Mouse (Mus musculus): Measurements from ENCODE around the gene Cxcr4. TPM values are rescaled to one million over a fixed set of nuclear protein-coding genes. Genes with fewer than 3 reads are reported as not detected.

The Cxcr4 gene
- total and polyA plus RNA-seq, 3 experiments: 4.2 to 11.2 TPM; not detected in 1

DNA sequence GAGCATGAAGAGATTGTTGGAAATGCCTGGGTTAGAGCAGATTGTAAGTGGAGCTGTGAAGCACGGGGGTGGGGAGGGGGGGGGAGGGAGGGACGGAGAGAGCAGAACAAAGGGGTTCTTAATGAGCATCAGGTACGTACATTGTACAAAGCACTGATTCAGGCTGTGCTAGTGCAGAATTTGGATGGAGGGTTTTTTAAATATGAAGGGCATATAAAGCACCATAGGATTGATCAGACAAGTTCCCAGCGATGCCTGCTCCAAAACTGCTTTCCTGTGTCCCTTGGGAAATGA, 31.4 kb upstream of the Cxcr4 start:
- peaks cover 0 to 5% of the 10 kb centered on the region in 2 experiments; a peak in 1 of 4 replicates for H3K36me3 ChIP-seq (ENCODE audit: control insufficient read depth in 1 of 2, insufficient read depth in 2 of 2, low read length in 2 of 2)
- TF ChIP-seq JUND (IDR thresholded peaks at IDR 0.05; ENCODE audit: low read depth, low read length) (no peak), CHD1 (IDR thresholded peaks at IDR 0.05; ENCODE audit: low read depth, low read length) (no peak), ZKSCAN1 (IDR thresholded peaks at IDR 0.05; ENCODE audit: low read depth, low read length) (no peak), MXI1 (IDR thresholded peaks at IDR 0.05; ENCODE audit: low read depth, low read length) (no peak), CHD2 (IDR thresholded peaks at IDR 0.05; ENCODE audit: low read length) (no peak), MYB (IDR thresholded peaks at IDR 0.05; ENCODE audit: low read depth, low read length) (no peak), TCF12 (IDR thresholded peaks at IDR 0.05; ENCODE audit: low read depth, low read length) (no peak), ZMIZ1 (IDR thresholded peaks at IDR 0.05; ENCODE audit: low read depth, low read length) (no peak), NRF1 (IDR thresholded peaks at IDR 0.05; ENCODE audit: insufficient read depth, low read depth, low read length, poor library complexity, severe bottlenecking) (no peak), POLR2AphosphoS5 (IDR thresholded peaks at IDR 0.05; ENCODE audit: borderline replicate concordance, low read depth, low read length) (no peak), CTCF (IDR thresholded peaks at IDR 0.05 in 2 of 3, conservative IDR thresholded peaks at IDR 0.05 in 1 of 3; ENCODE audit: control insufficient read depth in 1 of 3, insufficient read depth in 1 of 3, low read depth in 2 of 3, low read length in 3 of 3, poor library complexity in 1 of 3, severe bottlenecking in 1 of 3) (no peak), MAX (IDR thresholded peaks at IDR 0.05; ENCODE audit: low read length) (no peak)
- no peak overlapping the region for H3K9ac ChIP-seq (ENCODE audit: control insufficient read depth, low read depth, low read length, poor library complexity, severe bottlenecking)
- H3K79me2 ChIP-seq (ENCODE audit: control insufficient read depth, insufficient read depth, low read length, poor library complexity): no peaks in the 10 kb centered on the region
- H3K4me1 ChIP-seq (ENCODE audit: control insufficient read depth in 1 of 2, insufficient read depth in 2 of 2, low read length in 2 of 2): peaks cover 3% of the 10 kb centered on the region in 2 experiments; a peak in 3 of 4 replicates
- H3K9me3 ChIP-seq (replicated peaks; ENCODE audit: insufficient read depth, low read length): no peaks in the 10 kb centered on the region
- H3K4me3 ChIP-seq (ENCODE audit: control insufficient read depth in 1 of 2, insufficient read depth in 1 of 2, low read depth in 2 of 2, low read length in 2 of 2): no peak overlapping the region
- no peaks in the 10 kb centered on the region for H3K27me3 ChIP-seq (ENCODE audit: control insufficient read depth in 1 of 2, insufficient read depth in 2 of 2, low read length in 2 of 2)
- H3K27ac ChIP-seq (ENCODE audit: control insufficient read depth, low read depth, low read length): no peak overlapping the region
- DNase-seq (ENCODE audit: low read depth, low spot score): no peak

DNA sequence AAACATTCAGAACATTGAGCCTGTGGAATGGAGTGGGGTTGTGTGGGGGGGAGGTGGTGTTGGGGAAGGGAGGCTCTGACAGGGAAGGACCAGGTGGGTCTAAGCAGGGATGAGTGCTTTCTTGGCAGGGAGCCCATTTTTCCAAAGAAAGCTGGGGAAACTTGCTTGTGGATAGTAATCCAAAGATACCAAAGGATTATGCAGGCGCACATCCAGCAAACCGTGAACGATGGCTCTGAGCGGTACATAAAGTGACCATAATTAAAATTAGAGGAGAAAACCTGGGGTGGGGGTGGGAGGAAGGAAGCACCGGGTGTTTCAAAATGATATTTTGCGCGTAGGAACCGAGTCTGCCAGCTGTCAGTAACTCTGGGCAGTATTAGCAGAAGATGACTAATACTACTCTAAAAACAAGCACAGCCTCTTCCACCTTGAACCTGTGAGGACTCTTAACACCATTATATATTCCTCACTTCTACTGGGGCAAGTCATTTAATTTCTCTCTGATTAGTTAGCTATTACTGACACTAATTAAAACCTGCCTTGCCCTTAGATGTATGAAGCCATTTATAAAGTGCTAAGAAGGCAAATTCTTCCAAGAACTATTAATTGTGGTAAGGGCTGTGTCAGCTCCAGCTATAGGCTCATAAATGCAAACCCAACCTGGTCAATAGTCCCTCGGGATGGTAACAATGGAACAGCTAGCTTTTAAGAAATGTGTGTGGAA, 30.9 kb upstream of the Cxcr4 start:
- Histone ChIP-seq H3K27ac (ENCODE audit: control insufficient read depth, low read depth, low read length) (no peak overlapping the region), H3K9me3 (replicated peaks; ENCODE audit: insufficient read depth, low read length) (no peaks in the 10 kb centered on the region), H3K4me3 (ENCODE audit: control insufficient read depth in 1 of 2, insufficient read depth in 1 of 2, low read depth in 2 of 2, low read length in 2 of 2) (no peak overlapping the region), H3K36me3 (ENCODE audit: control insufficient read depth in 1 of 2, insufficient read depth in 2 of 2, low read length in 2 of 2) (peaks cover 0 to 5% of the 10 kb centered on the region in 2 experiments; a peak in 1 of 4 replicates), H3K9ac (ENCODE audit: control insufficient read depth, low read depth, low read length, poor library complexity, severe bottlenecking) (no peak overlapping the region), H3K79me2 (ENCODE audit: control insufficient read depth, insufficient read depth, low read length, poor library complexity) (no peaks in the 10 kb centered on the region), H3K27me3 (ENCODE audit: control insufficient read depth in 1 of 2, insufficient read depth in 2 of 2, low read length in 2 of 2) (no peaks in the 10 kb centered on the region), H3K4me1 (ENCODE audit: control insufficient read depth in 1 of 2, insufficient read depth in 2 of 2, low read length in 2 of 2) (peaks cover 3% of the 10 kb centered on the region in 2 experiments; a peak in 3 of 4 replicates)
- peak; percentile 35 for DNase-seq (ENCODE audit: low read depth, low spot score)
- TF ChIP-seq ETS1 (IDR thresholded peaks at IDR 0.05; ENCODE audit: low read depth, low read length) (peak; percentile 49), TCF12 (IDR thresholded peaks at IDR 0.05; ENCODE audit: low read depth, low read length) (peak; percentile 54; the same call in 1 of the 2 replicates), GABPA (IDR thresholded peaks at IDR 0.05; ENCODE audit: low read depth, low read length) (no peak), EP300 (IDR thresholded peaks at IDR 0.05; ENCODE audit: low read depth in 1 of 2, low read length in 2 of 2) (0 out of 4 replicates have a peak, but pooled peaks of 1 of the 2 experiments have one; percentile 38), TAL1 (IDR thresholded peaks at IDR 0.05; ENCODE audit: low read length) (0 out of 2 replicates have a peak, but pooled peaks have one; percentile 5), ZMIZ1 (IDR thresholded peaks at IDR 0.05; ENCODE audit: low read depth, low read length) (no peak)

Measured in MEL (cell line).